Mouse (Mus musculus) myocyte (in vitro differentiated cells): ENCODE data around the gene Rad9b.

Experiments
- E2F4 ChIP-seq: IDR thresholded peaks from one replicate; pipeline ENCODE4 v1.6.1; 2011; ENCODE audit warnings: mild to moderate bottlenecking, control low read depth, moderate library complexity; ENCODE audit not compliant: insufficient read depth
- TCF12 ChIP-seq: IDR thresholded peaks from one replicate; pipeline ENCODE4 v1.6.1; 2011; ENCODE audit warnings: mild to moderate bottlenecking, control low read depth; ENCODE audit not compliant: poor library complexity, insufficient read depth, severe bottlenecking

GRCm38 (mm10) chr5:122399871-122400270 lies 45.8 kb upstream of the Rad9b start:
- TF ChIP-seq E2F4, result no peak
- TF ChIP-seq TCF12, result no peak
